Mouse (Mus musculus) hindbrain, embryonic 11.5 days (tissue): ENCODE results near the gene Aak1. TPM values are rescaled to one million over a fixed set of nuclear protein-coding genes. Genes with fewer than 3 reads are reported as not detected.
"Not testable (repeated sequence)": the region's sequence is repeated elsewhere in the genome, so short reads cannot be mapped to it uniquely, and the experiment has no call there.

Source experiments
- ATAC-seq: fragments of 200-750 bp; cut with Nextera tagmentation; 2 replicates; pipeline ENCODE4 v1.8.0; 2017; ENCODE audit warnings: mild to moderate bottlenecking, moderate TSS enrichment, moderate library complexity; ENCODE audit not compliant: low FRiP score
- DNase-seq: peaks from one replicate; pipeline ENCODE4 v3.0.0-alpha.2; 2015; ENCODE audit warnings: low spot score
- H3K27ac ChIP-seq: fragments of 300-500 bp; sonication (generic); 2 replicates; pipeline ENCODE4 v1.5.1; 2014; ENCODE audit warnings: mild to moderate bottlenecking, low read depth, low read length
- H3K27me3 ChIP-seq: fragments of 300-500 bp; sonication (generic); 2 replicates; pipeline ENCODE4 v1.6.1; 2014; ENCODE audit warnings: mild to moderate bottlenecking, low read length, moderate library complexity, mixed read lengths; ENCODE audit not compliant: control insufficient read depth, insufficient read depth
- H3K36me3 ChIP-seq: fragments of 300-500 bp; sonication (generic); 2 replicates; pipeline ENCODE4 v1.6.1; 2014; ENCODE audit warnings: mild to moderate bottlenecking, low read length, moderate library complexity, mixed read lengths; ENCODE audit not compliant: control insufficient read depth, insufficient read depth
- H3K4me1 ChIP-seq: fragments of 300-500 bp; sonication (generic); replicated peaks from 2 replicates; pipeline ENCODE4 v1.6.1; 2014; ENCODE audit warnings: low read length, mixed read lengths; ENCODE audit not compliant: control insufficient read depth, insufficient read depth
- H3K4me2 ChIP-seq: fragments of 300-500 bp; sonication (generic); replicated peaks from 2 replicates; pipeline ENCODE4 v1.6.1; 2014; ENCODE audit warnings: mild to moderate bottlenecking, low read depth, low read length
- H3K4me3 ChIP-seq: fragments of 300-500 bp; sonication (generic); 2 replicates; pipeline ENCODE4 v1.5.1; 2014; ENCODE audit warnings: low read depth, low read length
- H3K9ac ChIP-seq: fragments of 300-500 bp; sonication (generic); 2 replicates; pipeline ENCODE4 v1.6.1; 2014; ENCODE audit warnings: low read depth, low read length
- H3K9me3 ChIP-seq: fragments of 300-500 bp; sonication (generic); 2 replicates; pipeline ENCODE4 v1.6.1; 2016; ENCODE audit warnings: low read length; ENCODE audit not compliant: control insufficient read depth
- WGBS: fragments of 180-500 bp; shearing (Covaris S2); extraction: QIAGEN DNeasy Blood & Tissue Kit; methylation state at CpG from one replicate; pipeline ENCODE4 v1.1.7; 2014; 5-methylcytosine and 5-hydroxymethylcytosine counted together
- polyA plus RNA-seq: library from polyadenylated mRNA; unstranded; fragments of >200 nt; fragmentation: Nextera tagmentation; extraction: Ambion mirVana; gene quantifications from 2 replicates; pipeline ENCODE4 v1.2.1, GENCODE M21; 2014

Gene Aak1
- polyA plus RNA-seq, 1 experiment from 2014 or later, result 33.0 TPM

DNA sequence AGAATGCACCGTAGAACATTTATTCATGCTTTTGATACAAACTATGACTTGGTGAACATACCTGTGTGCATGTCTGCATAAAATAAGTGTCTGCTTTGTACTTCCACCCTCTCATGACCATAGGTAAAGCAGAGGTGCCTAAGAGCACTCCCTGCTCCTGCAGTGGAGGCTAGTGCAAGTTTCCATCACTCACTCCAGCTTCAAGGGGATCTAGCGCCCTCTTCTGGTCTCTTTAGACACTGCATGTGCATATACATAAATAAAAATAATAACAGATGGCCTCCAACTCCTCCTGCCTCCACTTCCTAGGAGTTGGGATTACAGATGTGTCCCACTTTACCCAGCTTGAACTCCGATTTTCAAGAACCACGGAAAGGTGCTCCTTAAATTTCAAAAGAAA, 167.6 kb downstream of the Aak1 start:
- peaks cover 10% of the 10 kb centered on the region for H3K36me3 ChIP-seq

DNA sequence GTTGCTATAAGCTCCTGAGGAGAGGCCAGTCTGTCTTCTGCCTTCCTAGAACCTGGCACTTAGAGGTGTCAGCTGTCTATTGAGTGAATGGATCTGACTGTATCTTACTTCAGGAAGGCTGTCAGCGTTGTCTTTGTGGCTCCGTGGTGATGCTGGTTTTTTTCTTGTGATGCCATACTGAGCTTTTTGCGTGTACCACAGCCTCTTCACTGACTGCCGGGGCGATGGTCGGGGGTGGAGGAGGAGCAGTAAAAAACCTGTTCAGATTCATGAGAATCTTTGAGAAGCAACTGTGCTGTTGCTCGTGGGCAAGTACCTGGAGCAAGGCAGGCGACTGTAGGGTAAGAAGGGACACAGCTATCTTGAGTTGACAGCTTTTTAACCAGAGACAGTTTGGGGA, 169.6 kb downstream of the Aak1 start:
- H3K4me2 ChIP-seq, result no peak overlapping the region
- WGBS, result 92% methylated on average over 8 of the region's 8 CpGs
- no peak overlapping the region for H3K4me3 ChIP-seq
- H3K4me1 ChIP-seq, result no peaks in the 10 kb centered on the region
- H3K9me3 ChIP-seq, result no peaks in the 10 kb centered on the region
- H3K27ac ChIP-seq, result no peak overlapping the region
- ATAC-seq (no peak), DNase-seq (no peak)
- no peaks in the 10 kb centered on the region for H3K27me3 ChIP-seq
- peaks cover 10% of the 10 kb centered on the region for H3K36me3 ChIP-seq
- H3K9ac ChIP-seq, result no peak overlapping the region

More for the DNA sequence above, 167.6 kb downstream of the Aak1 start:
- DNase-seq (peak; percentile 63), ATAC-seq (no peak)
- no peak overlapping the region for H3K27ac ChIP-seq
- no peak overlapping the region for H3K9ac ChIP-seq
- H3K27me3 ChIP-seq, result no peaks in the 10 kb centered on the region
- no peaks in the 10 kb centered on the region for H3K4me1 ChIP-seq
- H3K9me3 ChIP-seq, result no peaks in the 10 kb centered on the region
- no peak overlapping the region for H3K4me3 ChIP-seq
- no peak overlapping the region for H3K4me2 ChIP-seq
- 63% methylated on average over 4 of the region's 4 CpGs for WGBS

DNA sequence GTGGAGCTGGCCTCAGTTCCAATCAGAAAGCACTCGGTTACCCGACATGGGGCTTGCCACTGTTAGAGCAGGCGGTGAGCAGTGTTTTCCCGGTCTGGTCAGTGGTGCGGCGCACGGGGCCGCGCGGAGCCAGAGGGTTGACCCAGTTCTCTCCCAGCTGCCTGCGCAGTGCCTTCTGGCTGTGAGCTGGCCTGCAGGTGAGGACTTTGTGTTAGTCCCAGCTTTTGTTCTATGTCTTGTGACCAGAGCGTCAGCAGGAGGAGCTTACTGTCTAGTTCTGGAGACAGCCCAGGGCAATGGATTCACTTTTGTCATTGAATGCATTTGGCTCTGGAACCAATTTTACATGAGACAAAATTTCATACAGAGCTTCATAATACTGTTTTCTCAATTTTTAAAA, 172.5 kb downstream of the Aak1 start:
- peaks cover 10% of the 10 kb centered on the region for H3K36me3 ChIP-seq

DNA sequence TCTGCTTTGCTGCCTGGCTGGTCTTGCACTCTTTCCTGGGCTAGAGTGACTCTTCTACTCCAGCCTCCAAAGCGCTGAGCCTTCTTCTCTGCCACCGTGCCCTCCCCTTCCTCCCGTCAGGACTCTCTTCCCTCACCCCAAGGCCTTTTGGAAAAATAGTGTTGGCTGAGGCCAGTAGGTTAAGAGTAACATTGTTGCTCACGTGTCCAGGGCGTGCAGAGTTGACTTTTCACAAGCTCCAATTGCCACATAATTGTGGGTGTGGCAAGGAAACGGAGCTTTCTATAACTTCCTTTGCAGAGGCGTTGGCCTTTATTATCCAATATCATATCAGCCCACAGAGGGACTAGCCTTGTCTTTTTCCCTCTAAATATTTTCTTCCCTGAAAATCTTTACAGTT, 177.7 kb downstream of the Aak1 start:
- Histone ChIP-seq H3K4me1 (no peaks in the 10 kb centered on the region), H3K27ac (no peak overlapping the region), H3K9ac (no peak overlapping the region), H3K27me3 (no peaks in the 10 kb centered on the region), H3K4me2 (no peak overlapping the region), H3K9me3 (no peaks in the 10 kb centered on the region), H3K4me3 (no peak overlapping the region), H3K36me3 (no peaks in the 10 kb centered on the region)
- 87% methylated on average over 7 of the region's 7 CpGs for WGBS
- no peak for ATAC-seq
- no peak for DNase-seq

More for the DNA sequence above, 172.5 kb downstream of the Aak1 start:
- Histone ChIP-seq H3K9me3 (no peaks in the 10 kb centered on the region), H3K9ac (no peak overlapping the region), H3K4me3 (no peak overlapping the region), H3K27me3 (no peaks in the 10 kb centered on the region), H3K4me1 (no peaks in the 10 kb centered on the region), H3K4me2 (no peak overlapping the region), H3K27ac (no peak overlapping the region)
- DNase-seq (no peak), ATAC-seq (no peak)
- 96% methylated on average over 12 of the region's 12 CpGs for WGBS

DNA sequence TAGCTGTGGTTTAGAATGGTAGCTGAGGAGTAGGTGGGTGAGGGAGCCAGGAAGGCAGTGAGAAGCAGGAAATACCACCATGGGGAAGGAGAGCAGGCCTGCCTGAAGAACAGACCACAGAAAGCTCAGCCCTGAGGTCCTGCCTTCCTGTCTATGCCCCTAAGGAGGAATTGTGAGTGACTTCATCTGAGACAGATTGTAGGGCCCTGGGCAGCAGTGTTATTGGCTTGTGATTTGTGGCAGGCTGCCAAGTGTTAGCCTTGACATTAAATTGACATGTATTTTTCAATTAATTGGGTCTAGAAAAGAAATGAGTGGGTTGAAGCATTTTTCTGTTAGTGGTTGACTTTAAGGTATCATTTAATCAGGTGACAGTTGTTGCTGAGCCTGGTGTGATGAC, 179.6 kb downstream of the Aak1 start:
- Histone ChIP-seq H3K9me3 (no peaks in the 10 kb centered on the region), H3K4me1 (no peaks in the 10 kb centered on the region), H3K27me3 (no peaks in the 10 kb centered on the region), H3K27ac (no peak overlapping the region), H3K4me2 (no peak overlapping the region), H3K4me3 (no peak overlapping the region), H3K9ac (no peak overlapping the region), H3K36me3 (no peaks in the 10 kb centered on the region)
- ATAC-seq (no peak), DNase-seq (no peak)

DNA sequence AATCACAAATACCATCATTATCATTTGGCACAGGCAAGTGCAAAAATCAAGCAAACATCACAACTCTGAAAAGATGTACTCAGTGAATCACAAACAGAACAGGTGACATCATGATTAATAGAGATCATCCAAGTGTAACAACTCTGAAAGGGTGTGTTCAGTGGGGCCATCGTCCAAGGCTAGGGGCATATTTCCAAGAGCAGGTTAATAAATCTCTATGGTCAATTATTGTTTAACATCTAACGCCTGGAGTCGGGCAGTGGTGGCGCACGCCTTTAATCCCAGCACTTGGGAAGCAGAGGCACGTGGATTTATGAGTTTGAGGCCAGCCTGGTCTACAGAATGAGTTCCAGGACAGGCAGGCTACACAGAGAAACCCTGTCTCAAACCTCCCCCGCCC, 182.0 kb downstream of the Aak1 start:
- not testable (repeated sequence) for H3K4me3 ChIP-seq

DNA sequence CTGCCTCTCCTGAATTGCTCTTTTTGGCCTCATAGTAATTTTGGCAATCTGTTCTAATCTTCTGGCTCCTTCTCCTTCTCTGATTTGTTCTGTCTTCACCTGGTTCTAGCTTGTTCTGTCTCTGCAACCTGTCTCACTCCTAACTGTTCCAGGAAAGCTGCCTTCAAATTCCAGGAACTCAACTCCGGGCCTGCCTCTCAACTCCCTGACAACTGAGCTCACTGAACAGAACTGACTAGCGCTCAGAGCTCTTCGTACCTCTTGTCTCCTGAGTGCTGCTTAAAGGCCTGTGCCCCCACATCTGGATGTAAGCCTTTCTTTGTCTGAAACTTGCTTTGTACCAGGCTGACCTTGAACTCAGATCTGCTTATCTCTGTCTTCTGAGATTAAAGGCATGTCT, 183.1 kb downstream of the Aak1 start:
- 94% methylated on average over 3 of the region's 3 CpGs for WGBS

More for the DNA sequence above, 182.0 kb downstream of the Aak1 start:
- not testable (repeated sequence) for H3K4me1 ChIP-seq, ATAC-seq, H3K27ac ChIP-seq, H3K36me3 ChIP-seq, DNase-seq, H3K9me3 ChIP-seq, H3K9ac ChIP-seq, H3K4me2 ChIP-seq, H3K27me3 ChIP-seq
- WGBS, result 90% methylated on average over 7 of the region's 7 CpGs

DNA sequence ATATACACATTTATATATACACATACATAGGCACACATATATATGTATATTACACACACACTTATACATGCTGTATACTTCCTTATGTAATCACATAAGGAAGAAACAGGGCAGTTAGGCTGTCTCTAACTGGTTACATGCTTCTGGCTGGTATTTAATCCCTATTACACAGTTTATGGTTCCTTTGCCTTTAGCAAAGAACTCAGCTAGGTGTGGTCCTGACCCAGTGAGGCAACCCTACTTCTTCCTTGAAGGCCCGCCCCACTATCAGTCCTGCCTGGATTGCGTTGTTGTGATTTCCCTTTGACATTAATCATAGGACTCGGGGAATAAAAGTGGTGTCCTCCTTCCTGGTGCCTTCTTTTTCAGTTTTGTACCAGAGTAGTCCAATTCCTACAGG, 185.1 kb downstream of the Aak1 start:
- no peak for ATAC-seq
- no peak overlapping the region for H3K9ac ChIP-seq
- H3K4me3 ChIP-seq, result no peak overlapping the region
- no peaks in the 10 kb centered on the region for H3K27me3 ChIP-seq
- no peaks in the 10 kb centered on the region for H3K36me3 ChIP-seq
- no peak overlapping the region for H3K27ac ChIP-seq
- no peak for DNase-seq
- H3K9me3 ChIP-seq, result no peaks in the 10 kb centered on the region
- 95% methylated on average over 3 of the region's 3 CpGs for WGBS
- H3K4me1 ChIP-seq, result no peaks in the 10 kb centered on the region
- H3K4me2 ChIP-seq, result no peak overlapping the region

More for the DNA sequence above, 183.1 kb downstream of the Aak1 start:
- Histone ChIP-seq H3K27ac (no peak overlapping the region), H3K9ac (no peak overlapping the region), H3K27me3 (no peaks in the 10 kb centered on the region), H3K9me3 (no peaks in the 10 kb centered on the region), H3K4me3 (no peak overlapping the region), H3K36me3 (no peaks in the 10 kb centered on the region), H3K4me2 (no peak overlapping the region), H3K4me1 (no peaks in the 10 kb centered on the region)
- ATAC-seq, result no peak
- no peak for DNase-seq

DNA sequence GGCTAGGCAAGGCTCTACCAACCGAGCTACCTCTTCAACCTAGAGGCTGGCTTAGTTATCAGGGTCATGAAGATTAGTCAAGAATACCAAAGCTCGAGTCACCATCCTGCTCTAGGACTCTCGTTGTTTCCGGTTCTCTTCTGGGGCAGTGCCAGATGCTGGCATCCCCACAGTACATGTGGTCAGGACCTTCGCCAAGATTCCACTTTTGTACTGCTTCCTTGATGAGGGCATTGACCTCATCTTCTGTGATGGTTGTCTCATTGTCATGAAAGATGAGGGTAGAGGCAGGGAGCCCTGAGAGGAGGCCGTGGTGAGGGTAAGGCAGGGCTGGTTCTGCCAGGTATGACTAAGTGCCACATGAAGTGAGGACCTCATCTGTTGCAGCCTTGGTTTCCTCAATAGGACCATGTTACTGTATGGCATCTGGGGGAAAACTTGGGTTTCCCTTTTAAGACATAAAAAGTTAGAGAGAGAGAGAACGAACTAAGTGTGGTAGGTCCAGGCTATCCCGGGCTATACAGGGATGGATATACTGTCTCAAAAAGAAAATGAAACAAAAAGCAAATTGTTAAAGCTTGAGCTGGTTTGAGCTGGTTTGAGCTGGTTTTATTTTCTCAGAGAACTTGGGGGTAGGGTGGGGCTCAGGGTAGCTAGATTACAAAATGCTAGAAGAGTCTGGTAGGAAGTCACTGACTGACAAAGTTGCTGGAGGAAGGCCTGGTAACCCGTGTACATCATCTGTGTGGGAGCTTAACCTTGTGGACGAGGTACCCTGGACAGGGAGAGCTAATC, 188.7 kb downstream of the Aak1 start:
- H3K9ac ChIP-seq, result no peak overlapping the region
- H3K27ac ChIP-seq, result no peak overlapping the region
- DNase-seq, result no peak
- no peak overlapping the region for H3K4me3 ChIP-seq
- whole genome bisulfite sequencing, result 90% methylated on average over 10 of the region's 10 CpGs
- H3K36me3 ChIP-seq, result no peaks in the 10 kb centered on the region
- ATAC-seq, result no peak
- no peaks in the 10 kb centered on the region for H3K27me3 ChIP-seq
- H3K4me1 ChIP-seq, result no peaks in the 10 kb centered on the region
- H3K4me2 ChIP-seq, result no peak overlapping the region
- no peaks in the 10 kb centered on the region for H3K9me3 ChIP-seq
